Mouse (Mus musculus) 3T3-L1 (cell line): ENCODE measurements at regions not wholly inside any gene's neighbourhood (a gene's known extent, or its start where the extent isn't known, plus 50 kb on each side); places are given as distances from the start of the nearest gene placed in this dataset.

Experiments
- DNase-seq: peaks from one replicate; pipeline ENCODE4 v3.0.0-alpha.2; 2015; ENCODE audit warnings: low read depth, low spot score

DNA sequence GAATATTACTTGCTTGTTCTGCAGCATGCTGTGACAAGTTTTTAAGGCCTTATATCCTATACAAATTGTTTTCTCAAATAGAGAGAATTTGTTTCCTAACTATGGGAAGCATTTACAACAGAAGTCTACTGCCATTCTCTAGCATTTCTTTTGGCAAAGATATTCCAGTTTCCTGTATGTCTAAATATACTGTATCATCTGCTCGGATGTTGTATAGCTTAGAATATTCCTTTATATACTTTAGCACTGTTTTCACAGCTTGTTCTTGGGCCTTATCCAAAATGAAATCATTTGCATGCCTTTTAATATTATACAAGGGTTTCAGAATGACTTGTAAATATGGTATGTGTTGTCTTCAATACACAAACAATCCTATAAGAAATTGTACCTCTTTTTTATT lies 92.1 kb upstream of the Ins2 start:
- no peak for DNase-seq

DNA sequence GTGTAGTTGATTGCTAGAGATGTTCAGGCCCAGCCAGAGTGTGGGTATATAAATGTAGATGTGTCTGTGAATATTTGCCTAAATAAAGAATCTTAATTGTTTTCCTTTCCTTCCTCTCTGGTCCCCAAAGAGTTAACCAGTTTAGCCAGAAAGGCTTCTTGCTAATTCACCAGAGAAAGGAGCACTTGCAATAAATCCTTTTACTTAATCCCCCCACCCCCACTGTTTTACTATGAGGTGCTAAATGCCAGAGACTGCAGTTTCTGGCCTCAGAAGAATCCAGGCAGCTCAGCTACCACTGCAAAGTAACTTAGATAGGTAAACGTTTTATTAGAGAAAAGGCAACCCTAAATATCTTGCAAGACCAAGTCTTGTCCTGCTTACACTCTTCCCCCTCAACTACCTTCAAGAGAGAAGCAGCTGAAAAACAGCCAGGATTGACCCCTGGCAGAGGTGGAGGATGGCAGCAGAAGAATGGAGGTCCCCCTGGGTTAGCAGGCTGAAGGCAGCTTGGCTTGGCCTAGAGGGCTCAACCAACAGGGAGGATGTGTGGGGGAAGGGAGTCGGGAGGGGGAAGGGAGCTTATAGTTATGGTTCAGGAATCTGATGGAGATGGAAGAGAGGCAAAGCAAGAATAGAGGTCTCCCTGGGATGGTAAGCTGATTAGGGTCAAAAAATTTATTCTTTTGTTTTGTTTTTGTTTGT lies 87.9 kb upstream of the Ins2 start:
- DNase-seq: no peak

DNA sequence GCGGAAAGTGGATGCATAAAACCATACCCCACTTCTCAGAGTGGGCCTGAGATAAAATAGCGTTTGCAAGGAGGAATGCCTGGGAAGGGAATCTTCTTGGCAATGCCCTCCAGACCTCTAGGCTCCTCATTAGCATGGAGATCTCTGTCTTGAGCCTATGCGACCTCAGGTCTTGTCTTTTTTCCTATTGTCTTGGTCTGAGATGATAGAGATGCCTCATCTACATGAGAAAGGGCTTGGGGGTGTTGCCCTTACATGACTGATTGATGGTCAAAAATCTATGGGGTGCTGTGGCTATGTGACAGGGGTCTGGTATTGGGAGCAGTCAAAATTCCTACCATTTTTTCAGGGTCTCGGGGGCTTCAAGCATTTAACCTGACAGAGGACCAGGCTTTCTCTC lies 67.5 kb upstream of the Ins2 start:
- DNase-seq: no peak

DNA sequence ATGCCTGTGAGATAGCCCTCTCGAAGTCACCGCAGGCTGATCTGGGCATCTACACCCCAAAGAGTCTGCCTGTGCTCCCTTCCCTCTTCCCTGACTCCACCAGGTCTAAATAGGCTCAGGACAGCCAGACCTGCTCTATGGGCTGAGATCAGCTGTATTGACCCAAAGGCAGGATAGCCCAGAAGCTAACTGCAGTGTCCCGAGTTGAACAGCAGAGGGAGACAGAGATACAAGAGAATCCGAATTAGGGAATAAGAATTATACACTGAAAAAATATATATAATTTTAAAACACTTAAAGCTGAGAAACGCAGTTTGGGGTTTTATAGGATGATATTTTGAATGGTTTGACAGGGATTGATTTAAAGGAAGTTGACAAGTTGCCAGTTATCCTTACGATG lies 56.2 kb upstream of the Ins2 start:
- DNase-seq: peak; percentile 69

DNA sequence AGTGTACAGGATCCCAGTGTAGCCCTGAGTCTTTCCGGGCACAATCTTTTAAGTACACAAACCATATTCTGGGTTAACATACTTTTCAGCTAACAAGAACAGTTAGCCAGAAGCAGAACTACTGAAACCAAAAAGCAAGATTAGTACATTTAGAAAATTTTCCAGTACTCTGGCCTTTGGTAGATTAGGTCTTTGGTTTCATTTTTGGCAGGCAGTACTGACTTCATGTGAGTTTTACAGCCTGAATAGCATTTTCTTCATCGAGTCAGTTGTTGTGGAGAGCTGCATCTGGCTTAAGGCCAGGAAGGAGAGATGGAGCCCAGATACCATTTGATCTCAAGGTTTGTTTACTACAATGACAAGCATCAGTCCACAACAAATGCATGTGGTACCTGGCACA lies 51.3 kb upstream of the Ins2 start:
- no peak for DNase-seq
